Mouse (Mus musculus) kidney, adult 2 months (tissue): ENCODE results near the gene Cbr3. TPM values are rescaled to one million over a fixed set of nuclear protein-coding genes. Genes with fewer than 3 reads are reported as not detected.
A peak's percentile ranks its signal among the peaks of the same experiment; 100 is the strongest.
"Not testable (repeated sequence)": the region's sequence is repeated elsewhere in the genome, so short reads cannot be mapped to it uniquely, and the experiment has no call there.

Source experiments
- DNase-seq: peaks from one replicate; pipeline ENCODE4 v3.0.0; 2021
- H3K27ac ChIP-seq: fragments of 200-500 bp; 2 replicates; pipeline ENCODE4 v1.5.1; 2012; ENCODE audit warnings: low read depth, low read length, control low read depth, inconsistent platforms; ENCODE audit not compliant: insufficient read depth
- H3K27me3 ChIP-seq: fragments of 200-500 bp; replicated peaks from 2 replicates; pipeline ENCODE4 v1.6.1; 2012; ENCODE audit warnings: mild to moderate bottlenecking, moderate library complexity, low read length, inconsistent platforms; ENCODE audit not compliant: control insufficient read depth, insufficient read depth
- H3K36me3 ChIP-seq: fragments of 200-500 bp; 2 replicates; pipeline ENCODE4 v1.6.1; 2012; ENCODE audit warnings: mild to moderate bottlenecking, moderate library complexity, low read length, inconsistent platforms; ENCODE audit not compliant: control insufficient read depth, insufficient read depth
- H3K4me1 ChIP-seq: fragments of 200-500 bp; 2 replicates; pipeline ENCODE4 v1.6.1; 2011; ENCODE audit warnings: low read length; ENCODE audit not compliant: control insufficient read depth, insufficient read depth
- H3K4me3 ChIP-seq: fragments of 200-500 bp; 2 replicates; pipeline ENCODE4 v1.5.1; 2011; ENCODE audit warnings: mild to moderate bottlenecking, low read depth, low read length, control low read depth; ENCODE audit not compliant: insufficient read depth
- CTCF ChIP-seq: fragments of 200-500 bp; conservative IDR thresholded peaks from 2 replicates; pipeline ENCODE4 v1.5.1; 2011; ENCODE audit warnings: low read depth, mild to moderate bottlenecking, control low read depth, low read length, moderate library complexity, mixed read lengths; ENCODE audit not compliant: insufficient read depth, insufficient read length
- POLR2A ChIP-seq: fragments of 200-500 bp; IDR thresholded peaks from one replicate; pipeline ENCODE4 v1.6.1; 2011; ENCODE audit warnings: low read depth, low read length, control low read depth
- WGBS: fragments of 180-500 bp; shearing (Covaris S2); methylation state at CpG from one replicate; pipeline ENCODE4 v1.1.7; 2018; 5-methylcytosine and 5-hydroxymethylcytosine counted together
- polyA plus RNA-seq: library from polyadenylated mRNA; depleted of rRNA; stranded (reverse); fragments of >200 nt; gene quantifications from 2 replicates; pipeline ENCODE4 v1.2.3, GENCODE M21; 2012

Cbr3 gene
- polyA plus RNA-seq, 1 experiment = 4.9 TPM

DNA sequence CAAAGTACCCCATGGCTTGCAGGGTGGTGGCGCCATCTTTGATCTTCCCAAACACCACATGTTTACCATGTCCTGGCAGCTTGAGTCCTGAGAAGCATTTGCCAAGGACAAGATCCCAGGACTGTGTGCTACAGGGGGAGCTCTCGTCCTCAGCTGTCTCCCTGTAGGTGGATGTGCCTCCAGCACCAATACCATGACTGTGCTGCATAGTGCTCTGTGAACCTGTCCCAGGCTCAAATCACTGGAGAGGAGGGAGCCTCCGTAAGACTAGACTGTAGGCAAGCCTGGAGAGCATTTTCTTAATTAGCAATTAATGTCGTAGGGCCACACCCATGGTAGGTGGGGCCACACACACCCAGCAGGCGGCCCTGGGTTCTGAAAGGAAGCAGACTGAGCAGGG lies 6.6 kb upstream of the Cbr3 start:
- no peaks in the 10 kb centered on the region for H3K36me3 ChIP-seq
- H3K27me3 ChIP-seq = no peaks in the 10 kb centered on the region
- DNase-seq = no peak
- 89% methylated on average over 5 of the region's 5 CpGs for WGBS
- TF ChIP-seq POLR2A (no peak), CTCF (no peak)
- H3K4me3 ChIP-seq = no peak overlapping the region
- no peak overlapping the region for H3K27ac ChIP-seq
- no peaks in the 10 kb centered on the region for H3K4me1 ChIP-seq

DNA sequence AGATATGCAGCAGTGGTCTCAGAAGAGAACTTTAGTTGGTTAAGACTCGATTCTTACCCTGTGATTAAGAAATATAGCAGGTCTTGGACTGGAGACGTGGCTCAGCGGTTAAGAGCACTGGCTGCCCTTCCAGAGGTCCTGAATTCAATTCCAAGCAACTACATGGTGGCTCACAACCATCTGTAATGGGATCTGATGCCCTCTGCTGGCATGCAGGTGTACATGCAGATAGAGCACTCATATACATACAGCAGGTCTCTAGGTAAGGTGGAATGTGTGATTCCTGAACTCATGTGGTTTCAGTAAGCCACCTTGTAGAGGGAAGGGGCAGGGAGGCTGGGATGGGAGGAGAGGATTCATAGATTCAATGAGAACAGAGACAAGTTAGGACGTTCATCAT lies 4.8 kb upstream of the Cbr3 start:
- WGBS = 81% methylated on average over 4 of the region's 4 CpGs
- Histone ChIP-seq H3K36me3 (no peaks in the 10 kb centered on the region), H3K27me3 (no peaks in the 10 kb centered on the region), H3K4me3 (no peak overlapping the region), H3K4me1 (no peaks in the 10 kb centered on the region; the same call in 1 of the 2 replicates), H3K27ac (no peak overlapping the region)
- no peak for DNase-seq
- TF ChIP-seq CTCF = no peak
- TF ChIP-seq POLR2A = no peak

DNA sequence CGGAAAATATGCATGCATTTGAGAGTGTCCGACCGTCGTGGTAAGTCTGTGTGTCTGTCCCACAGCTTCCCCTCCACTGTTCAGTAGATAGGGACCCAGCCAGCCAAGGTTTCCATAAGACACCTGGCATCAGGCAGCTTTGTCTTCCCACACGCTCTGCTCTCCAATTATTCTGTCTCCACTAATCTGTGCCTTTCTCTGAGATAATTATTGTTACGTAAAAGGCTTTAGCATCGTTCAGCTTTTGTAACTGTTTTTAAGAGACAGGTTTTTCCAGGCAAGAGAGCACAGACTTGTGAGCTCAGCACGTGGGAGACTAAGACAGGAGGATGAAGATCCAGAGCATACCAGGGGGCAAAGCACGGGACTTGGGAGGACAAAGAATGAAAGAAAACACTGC lies 3.9 kb upstream of the Cbr3 start:
- no peaks in the 10 kb centered on the region; the same call in 1 of the 2 replicates for H3K4me1 ChIP-seq
- H3K4me3 ChIP-seq = no peak overlapping the region
- H3K27ac ChIP-seq = no peak overlapping the region
- no peaks in the 10 kb centered on the region for H3K36me3 ChIP-seq
- no peak for DNase-seq
- 67% methylated on average over 9 of the region's 9 CpGs for WGBS
- no peaks in the 10 kb centered on the region for H3K27me3 ChIP-seq
- no peak for TF ChIP-seq POLR2A
- no peak for TF ChIP-seq CTCF

DNA sequence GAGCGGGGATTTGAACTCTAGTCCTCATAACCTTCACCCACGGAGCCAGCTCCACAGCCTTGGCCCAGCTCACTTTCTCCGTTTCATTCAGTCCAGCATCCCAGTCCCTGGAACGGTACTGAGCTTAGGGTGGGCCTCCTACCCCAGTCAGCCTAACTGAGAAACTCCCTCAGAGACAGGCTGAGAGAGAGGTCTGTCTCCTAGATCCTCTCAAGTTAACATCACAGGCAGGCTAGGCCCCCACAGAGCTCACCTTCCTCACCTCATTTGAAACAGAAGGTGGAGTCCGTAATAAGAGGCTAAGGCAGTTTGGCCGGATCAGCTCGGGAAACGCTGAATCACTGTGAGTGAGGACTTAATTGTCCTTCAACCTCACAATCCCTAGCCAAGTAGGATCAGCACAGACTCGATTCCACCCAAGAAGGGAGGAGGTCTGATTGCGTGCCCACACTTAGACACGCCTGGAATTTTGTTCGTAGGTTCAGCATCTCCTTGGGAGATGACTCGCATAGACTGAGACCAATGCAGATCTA lies 793 bp upstream of the Cbr3 start:
- H3K4me1 ChIP-seq = no peaks in the 10 kb centered on the region; the same call in 1 of the 2 replicates
- no peak for DNase-seq
- no peak for TF ChIP-seq POLR2A
- no peak for TF ChIP-seq CTCF
- H3K27me3 ChIP-seq = no peaks in the 10 kb centered on the region
- H3K36me3 ChIP-seq = no peaks in the 10 kb centered on the region
- H3K27ac ChIP-seq = no peak overlapping the region
- 27% methylated on average over 13 of the region's 13 CpGs for WGBS
- no peak overlapping the region for H3K4me3 ChIP-seq

DNA sequence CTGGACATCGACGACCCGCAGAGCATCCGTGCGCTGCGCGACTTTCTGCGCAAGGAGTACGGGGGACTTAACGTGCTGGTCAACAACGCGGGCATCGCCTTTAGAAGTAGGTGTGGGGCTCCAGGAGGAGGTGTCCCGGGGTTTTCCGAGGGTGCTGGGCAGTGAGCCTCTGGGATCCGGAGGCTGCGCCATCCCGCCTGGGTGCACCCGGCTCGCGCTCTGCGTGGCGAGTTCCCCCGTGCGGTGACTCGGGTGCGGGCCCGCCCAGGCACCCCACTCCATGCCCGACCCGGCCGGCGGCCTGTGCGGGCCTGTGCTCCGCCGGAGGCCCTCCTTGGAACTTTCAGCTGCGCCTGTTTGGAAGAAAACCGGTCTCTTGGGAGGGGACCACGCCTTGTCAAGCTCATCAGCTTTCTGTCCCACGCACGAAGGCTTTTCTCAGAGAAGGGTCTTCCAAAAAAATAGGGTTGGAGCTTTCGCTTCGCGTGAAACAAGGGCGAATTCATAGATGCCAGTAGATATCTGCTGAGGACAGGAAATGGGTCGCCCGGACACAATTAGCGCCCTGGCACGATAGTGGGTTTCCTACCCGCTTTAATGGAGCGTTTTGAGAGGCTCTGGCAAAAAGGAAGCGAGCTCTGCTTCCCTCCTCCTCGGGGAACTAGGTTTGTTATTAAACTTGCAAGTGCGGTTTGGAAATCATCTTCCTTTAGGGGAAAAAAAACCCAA lies 657 bp downstream of the Cbr3 start:
- no peak for TF ChIP-seq CTCF
- TF ChIP-seq POLR2A = no peak
- Histone ChIP-seq H3K36me3 (no peaks in the 10 kb centered on the region), H3K4me1 (no peaks in the 10 kb centered on the region; the same call in 1 of the 2 replicates), H3K4me3 (peak overlapping the region; percentile 75), H3K27ac (no peak overlapping the region), H3K27me3 (no peaks in the 10 kb centered on the region)
- 5% methylated on average over 53 of the region's 53 CpGs for WGBS
- peak; percentile 9 for DNase-seq

DNA sequence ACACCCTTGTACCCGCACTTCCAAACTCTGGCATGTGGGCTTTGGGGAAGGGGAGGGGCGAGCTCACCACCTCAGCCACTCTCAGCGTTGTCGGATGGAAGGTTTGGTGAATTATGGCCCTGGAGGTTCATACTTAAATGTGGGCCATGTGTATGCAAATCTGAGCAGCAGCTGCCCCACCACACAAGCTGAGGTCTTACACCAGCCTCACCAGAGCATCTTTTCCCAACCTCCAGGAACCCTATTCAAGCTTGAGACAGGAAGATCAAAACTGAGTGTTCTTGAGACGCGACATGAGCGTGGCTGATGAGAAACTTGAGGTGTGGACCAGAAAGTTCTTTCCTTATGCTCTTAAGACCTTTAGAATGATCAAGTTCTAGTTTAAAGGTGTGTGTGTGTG lies 1.4 kb downstream of the Cbr3 start:
- H3K4me1 ChIP-seq = no peaks in the 10 kb centered on the region; the same call in 1 of the 2 replicates
- H3K27me3 ChIP-seq = no peaks in the 10 kb centered on the region
- H3K4me3 ChIP-seq = no peak overlapping the region
- DNase-seq = peak; percentile 25
- no peak overlapping the region for H3K27ac ChIP-seq
- H3K36me3 ChIP-seq = no peaks in the 10 kb centered on the region
- TF ChIP-seq CTCF = no peak
- no peak for TF ChIP-seq POLR2A
- WGBS = 62% methylated on average over 7 of the region's 7 CpGs

DNA sequence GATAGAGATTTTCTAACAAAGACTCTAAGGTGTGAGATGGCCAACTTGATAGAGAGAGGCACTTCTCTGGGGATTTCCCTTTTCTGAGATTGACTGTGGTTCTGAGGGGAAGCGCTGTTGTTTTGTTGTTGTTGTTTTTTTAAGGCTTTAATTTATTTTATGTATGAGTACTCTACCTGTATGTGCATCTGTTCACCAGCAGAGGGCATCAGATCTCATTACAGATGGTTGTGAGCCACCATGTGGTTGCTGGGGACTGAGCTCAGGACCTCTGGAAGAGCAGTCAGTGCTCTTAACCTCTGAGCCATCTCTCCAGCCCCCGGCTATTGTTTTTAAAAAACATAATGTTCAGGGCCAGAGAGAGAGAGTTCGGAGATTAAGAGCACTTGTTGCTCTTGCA lies 2.8 kb downstream of the Cbr3 start:
- not testable (repeated sequence) for H3K4me1 ChIP-seq, H3K36me3 ChIP-seq, DNase-seq, H3K27ac ChIP-seq, H3K4me3 ChIP-seq, H3K27me3 ChIP-seq
- 96% methylated on average over 3 of the region's 3 CpGs for WGBS
